Mouse (Mus musculus) MEL (cell line): ENCODE data around the gene Nucks1. TPM values are rescaled to one million over a fixed set of nuclear protein-coding genes. Genes with fewer than 3 reads are reported as not detected.
A peak's percentile ranks its signal among the peaks of the same experiment; 100 is the strongest.

Source experiments
- DNase-seq: peaks from one replicate; pipeline ENCODE4 v3.0.0; 2011; ENCODE audit warnings: low read depth, low spot score
- H3K27ac ChIP-seq: 2 replicates; pipeline ENCODE4 v1.5.1; 2012; ENCODE audit warnings: low read depth, mild to moderate bottlenecking, control low read depth, low read length, moderate library complexity; ENCODE audit not compliant: control insufficient read depth
- H3K27me3 ChIP-seq, 2 experiments: fragments of 150-350 bp in 1 of 2; sonication (generic) in 1 of 2; 2 replicates each; pipeline ENCODE4 v1.6.1; 2012; ENCODE audit warnings: low read length in 2 of 2, mild to moderate bottlenecking in 2 of 2, improper control_type of control experiment in 1 of 2, moderate library complexity in 1 of 2; ENCODE audit not compliant: insufficient read depth in 2 of 2, control insufficient read depth in 1 of 2
- H3K36me3 ChIP-seq, 2 experiments: 2 replicates each; pipeline ENCODE4 v1.6.1; 2012 to 2014; ENCODE audit warnings: low read length in 2 of 2, improper control_type of control experiment in 1 of 2, inconsistent platforms in 1 of 2, mild to moderate bottlenecking in 1 of 2; ENCODE audit not compliant: insufficient read depth in 2 of 2, control insufficient read depth in 1 of 2
- H3K4me1 ChIP-seq, 2 experiments: fragments of 150-350 bp in 1 of 2; sonication (generic) in 1 of 2; 2 replicates each; pipeline ENCODE4 v1.6.1; 2012; ENCODE audit warnings: low read length in 2 of 2, improper control_type of control experiment in 1 of 2, mild to moderate bottlenecking in 1 of 2; ENCODE audit not compliant: insufficient read depth in 2 of 2, control insufficient read depth in 1 of 2
- H3K4me3 ChIP-seq, 2 experiments: fragments of 150-350 bp in 1 of 2; sonication (generic) in 1 of 2; 2 replicates each; pipeline ENCODE4 v1.5.1; 2012; ENCODE audit warnings: low read depth in 2 of 2, low read length in 2 of 2, mild to moderate bottlenecking in 2 of 2, moderate library complexity in 2 of 2, control low read depth in 1 of 2, improper control_type of control experiment in 1 of 2; ENCODE audit not compliant: control insufficient read depth in 1 of 2, insufficient read depth in 1 of 2
- H3K79me2 ChIP-seq: 2 replicates; pipeline ENCODE4 v1.6.1; 2012; ENCODE audit warnings: mild to moderate bottlenecking, low read length, moderate library complexity; ENCODE audit not compliant: control insufficient read depth, poor library complexity, insufficient read depth
- H3K9ac ChIP-seq: 2 replicates; pipeline ENCODE4 v1.6.1; 2012; ENCODE audit warnings: low read depth, mild to moderate bottlenecking, control low read depth, low read length, moderate library complexity; ENCODE audit not compliant: control insufficient read depth, poor library complexity, severe bottlenecking
- H3K9me3 ChIP-seq: fragments of 150-350 bp; sonication (generic); replicated peaks from 2 replicates; pipeline ENCODE4 v1.6.1; 2012; ENCODE audit warnings: mild to moderate bottlenecking, low read length, improper control_type of control experiment, moderate library complexity; ENCODE audit not compliant: insufficient read depth
- BHLHE40 ChIP-seq: IDR thresholded peaks from 2 replicates; pipeline ENCODE4 v1.6.1; 2012; ENCODE audit warnings: low read depth, mild to moderate bottlenecking, inconsistent platforms, low read length, improper control_type of control experiment, borderline replicate concordance
- CHD2 ChIP-seq: IDR thresholded peaks from 2 replicates; pipeline ENCODE4 v1.6.1; 2011; ENCODE audit warnings: low read length, improper control_type of control experiment
- E2F4 ChIP-seq: IDR thresholded peaks from 2 replicates; pipeline ENCODE4 v1.6.1; 2011; ENCODE audit warnings: low read depth, low read length, improper control_type of control experiment, borderline replicate concordance
- ELF1 ChIP-seq: IDR thresholded peaks from 2 replicates; pipeline ENCODE4 v1.6.1; 2014; ENCODE audit warnings: low read depth, mild to moderate bottlenecking, inconsistent platforms, low read length, improper control_type of control experiment, moderate library complexity
- ETS1 ChIP-seq: IDR thresholded peaks from 2 replicates; pipeline ENCODE4 v1.6.1; 2012; ENCODE audit warnings: low read depth, mild to moderate bottlenecking, inconsistent platforms, low read length, improper control_type of control experiment, moderate library complexity
- GATA1 ChIP-seq: IDR thresholded peaks from 2 replicates; pipeline ENCODE4 v1.6.1; 2011; ENCODE audit warnings: low read depth, low read length, improper control_type of control experiment
- HCFC1 ChIP-seq: IDR thresholded peaks from 2 replicates; pipeline ENCODE4 v1.6.1; 2012; ENCODE audit warnings: low read depth, mild to moderate bottlenecking, inconsistent platforms, low read length, improper control_type of control experiment, moderate library complexity
- KAT2A ChIP-seq: conservative IDR thresholded peaks from 2 replicates; pipeline ENCODE4 v1.6.1; 2012; ENCODE audit warnings: low read depth, low read length, improper control_type of control experiment, inconsistent platforms
- MAX ChIP-seq: IDR thresholded peaks from 2 replicates; pipeline ENCODE4 v1.6.1; 2011; ENCODE audit warnings: low read length, improper control_type of control experiment
- MAZ ChIP-seq: IDR thresholded peaks from 2 replicates; pipeline ENCODE4 v1.6.1; 2012; ENCODE audit warnings: low read depth, mild to moderate bottlenecking, inconsistent platforms, low read length, improper control_type of control experiment
- MXI1 ChIP-seq: IDR thresholded peaks from 2 replicates; pipeline ENCODE4 v1.6.1; 2011; ENCODE audit warnings: mild to moderate bottlenecking, low read depth, low read length, improper control_type of control experiment
- MYC ChIP-seq: IDR thresholded peaks from 2 replicates; pipeline ENCODE4 v1.6.1; 2011; ENCODE audit warnings: low read depth, mild to moderate bottlenecking, low read length, improper control_type of control experiment, moderate library complexity
- NELFE ChIP-seq: IDR thresholded peaks from 2 replicates; pipeline ENCODE4 v1.6.1; 2011; ENCODE audit warnings: low read depth, low read length, improper control_type of control experiment
- NRF1 ChIP-seq: IDR thresholded peaks from 2 replicates; pipeline ENCODE4 v1.6.1; 2014; ENCODE audit warnings: low read depth, mild to moderate bottlenecking, inconsistent platforms, low read length, improper control_type of control experiment, moderate library complexity; ENCODE audit not compliant: poor library complexity, insufficient read depth, severe bottlenecking
- POLR2A ChIP-seq, 2 experiments: IDR thresholded peaks; 2 replicates each; pipeline ENCODE4 v1.6.1; 2011 to 2012; ENCODE audit warnings: low read length in 2 of 2, mild to moderate bottlenecking in 2 of 2, control low read depth in 1 of 2, improper control_type of control experiment in 1 of 2, low read depth in 1 of 2, moderate library complexity in 1 of 2; ENCODE audit not compliant: control insufficient read depth in 1 of 2, insufficient read depth in 1 of 2, poor library complexity in 1 of 2
- RAD21 ChIP-seq: IDR thresholded peaks from 2 replicates; pipeline ENCODE4 v1.6.1; 2011; ENCODE audit warnings: mild to moderate bottlenecking, low read depth, low read length, improper control_type of control experiment
- RCOR1 ChIP-seq: IDR thresholded peaks from 2 replicates; pipeline ENCODE4 v1.6.1; 2012; ENCODE audit warnings: low read depth, mild to moderate bottlenecking, inconsistent platforms, low read length, improper control_type of control experiment
- SIN3A ChIP-seq: IDR thresholded peaks from 2 replicates; pipeline ENCODE4 v1.6.1; 2012; ENCODE audit warnings: low read length, improper control_type of control experiment, inconsistent platforms
- SMC3 ChIP-seq: IDR thresholded peaks from 2 replicates; pipeline ENCODE4 v1.6.1; 2011; ENCODE audit warnings: low read depth, low read length, improper control_type of control experiment
- TAL1 ChIP-seq: IDR thresholded peaks from 2 replicates; pipeline ENCODE4 v1.6.1; 2012; ENCODE audit warnings: mild to moderate bottlenecking, inconsistent platforms, low read length, moderate library complexity, mixed read lengths
- TBP ChIP-seq: IDR thresholded peaks from 2 replicates; pipeline ENCODE4 v1.8.0; 2011; ENCODE audit warnings: low read depth, low read length, improper control_type of control experiment
- USF1 ChIP-seq: IDR thresholded peaks from 2 replicates; pipeline ENCODE4 v1.6.1; 2014; ENCODE audit warnings: low read depth, mild to moderate bottlenecking, inconsistent platforms, low read length, improper control_type of control experiment, moderate library complexity
- ZC3H11A ChIP-seq: IDR thresholded peaks from 2 replicates; pipeline ENCODE4 v1.6.1; 2012; ENCODE audit warnings: low read depth, mild to moderate bottlenecking, inconsistent platforms, low read length, improper control_type of control experiment
- ZMIZ1 ChIP-seq: IDR thresholded peaks from 2 replicates; pipeline ENCODE4 v1.6.1; 2012; ENCODE audit warnings: low read depth, mild to moderate bottlenecking, inconsistent platforms, low read length, improper control_type of control experiment, moderate library complexity
- polyA plus RNA-seq, 2 experiments: library from polyadenylated mRNA; stranded (reverse) in 1 of 2; unstranded in 1 of 2; fragments of >175 nt in 1 of 2; fragments of >200 nt in 1 of 2; gene quantifications; 2 replicates each; pipeline versions ENCODE4 v1.2.1 to v1.2.4; 2012; ENCODE audit warnings: low replicate concordance in 2 of 2, low read depth in 1 of 2; ENCODE audit not compliant: insufficient read length in 2 of 2, insufficient read depth in 1 of 2, missing spikeins in 1 of 2
- total RNA-seq: library from RNA; depleted of rRNA; stranded (reverse); fragments of 300-350 nt; gene quantifications from 2 replicates; pipeline ENCODE4 v1.2.3, GENCODE M21; 2012; rRNA removed

Gene Nucks1
- 113 and 121 TPM in 2 replicates for total RNA-seq
- 10 to 100 TPM; 53.7 to 84.0 TPM for polyA plus RNA-seq

DNA sequence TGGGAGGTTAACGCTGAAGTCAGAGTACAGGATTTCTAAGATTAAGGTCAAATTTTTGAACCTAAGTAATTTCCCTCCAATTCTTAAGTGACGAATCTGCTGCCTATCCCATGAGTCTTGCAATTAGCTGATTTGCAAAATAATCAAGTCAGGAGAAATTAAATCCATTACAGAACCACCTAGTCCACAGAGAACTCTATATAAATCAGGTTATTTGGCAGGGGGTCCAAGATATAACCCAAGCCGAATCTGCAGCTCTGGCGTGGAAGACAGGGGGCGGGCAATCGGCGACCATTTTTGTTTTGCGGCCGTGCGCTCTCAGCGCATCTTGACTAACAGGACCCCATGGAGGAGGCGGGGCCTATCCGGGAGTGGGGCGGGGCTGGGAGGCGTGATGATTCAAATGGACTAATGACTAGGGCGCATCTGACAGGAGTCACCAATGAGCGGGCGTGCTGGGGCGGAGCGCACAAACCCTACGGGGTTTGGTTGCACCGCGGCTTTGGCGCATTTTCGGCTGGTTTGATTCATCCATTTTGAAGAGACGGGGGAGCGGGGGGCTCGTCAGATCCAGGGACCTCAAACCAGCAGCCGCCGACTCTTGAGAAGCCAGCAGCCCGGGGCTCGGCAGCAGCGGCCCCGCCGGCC is at the start of gene Nucks1:
Gene Nucks1, plus strand, starts transcription at position 534 of the 648 bp plus-strand sequence.
- H3K4me3 ChIP-seq, result peak within 1 kb of the TSS; percentile 55 to 98
- peaks cover 11 to 29% of the 10 kb centered on the region in 2 experiments for H3K4me1 ChIP-seq
- H3K79me2 ChIP-seq, result peaks cover 40% of the 10 kb centered on the region
- H3K27ac ChIP-seq, result peak within 1 kb of the TSS; percentile 95
- H3K36me3 ChIP-seq, result peaks cover 8 to 45% of the 10 kb centered on the region in 2 experiments
- TF ChIP-seq TBP, result peak; percentile 89
- peak; percentile 47; the same call in 1 of the 2 replicates for TF ChIP-seq USF1
- peak; percentile 76; the same call in 1 of the 2 replicates for TF ChIP-seq MAZ
- TF ChIP-seq RCOR1, result no peak
- TF ChIP-seq KAT2A, result peak; percentile 69
- peak; percentile 94 for TF ChIP-seq MYC
- peak; percentile 75; the same call in 1 of the 2 replicates for TF ChIP-seq MXI1
- peak; percentile 88 for TF ChIP-seq BHLHE40
- 0 out of 2 replicates have a peak, but pooled peaks have one; percentile 34 for TF ChIP-seq ELF1
- 0 out of 2 replicates have a peak, but pooled peaks have one; percentile 22 for TF ChIP-seq GATA1
- no peak for TF ChIP-seq TAL1
- no peak for TF ChIP-seq SMC3
- TF ChIP-seq CHD2, result 0 out of 2 replicates have a peak, but pooled peaks have one; percentile 16
- peak; percentile 87 for TF ChIP-seq HCFC1
- peak; percentile 99 for TF ChIP-seq ZC3H11A
- 0 out of 2 replicates have a peak, but pooled peaks have one; percentile 69 for TF ChIP-seq SIN3A
- TF ChIP-seq ZMIZ1, result no peak; the same call in 1 of the 2 replicates
- 0 out of 2 replicates have a peak, but pooled peaks have one; percentile 33 for TF ChIP-seq ETS1
- peak in 1 of 2 experiments; percentile 70; a peak in 3 of 4 replicates for TF ChIP-seq POLR2A (IDR thresholded peaks at IDR 0.05; ENCODE audit: control insufficient read depth in 1 of 2, insufficient read depth in 1 of 2, low read depth in 1 of 2, low read length in 2 of 2, poor library complexity in 1 of 2)
- TF ChIP-seq MAX, result peak; percentile 81
- TF ChIP-seq RAD21, result no peak
- peak; percentile 95; the same call in 1 of the 2 replicates for TF ChIP-seq E2F4
- peak; percentile 59 for TF ChIP-seq NELFE
- 0 out of 2 replicates have a peak, but pooled peaks have one; percentile 22 for TF ChIP-seq NRF1
- H3K27me3 ChIP-seq, result no peaks in the 10 kb centered on the region
- DNase-seq, result peak; percentile 99
- H3K9ac ChIP-seq, result peak within 1 kb of the TSS; percentile 99
- no peaks in the 10 kb centered on the region for H3K9me3 ChIP-seq
